Mouse (Mus musculus) cerebellum, adult 2 months (tissue): ENCODE data around the gene Lmbrd2.

Experiments
- CTCF ChIP-seq: fragments of 200-500 bp; IDR thresholded peaks from 2 replicates; pipeline ENCODE4 v1.5.1; 2011; ENCODE audit warnings: low read depth, mild to moderate bottlenecking, control low read depth, low read length, moderate library complexity, borderline replicate concordance; ENCODE audit not compliant: insufficient read depth
- POLR2A ChIP-seq: fragments of 200-500 bp; IDR thresholded peaks from 2 replicates; pipeline ENCODE4 v1.6.1; 2011; ENCODE audit warnings: low read length, control low read depth, borderline replicate concordance; ENCODE audit not compliant: insufficient read depth

DNA sequence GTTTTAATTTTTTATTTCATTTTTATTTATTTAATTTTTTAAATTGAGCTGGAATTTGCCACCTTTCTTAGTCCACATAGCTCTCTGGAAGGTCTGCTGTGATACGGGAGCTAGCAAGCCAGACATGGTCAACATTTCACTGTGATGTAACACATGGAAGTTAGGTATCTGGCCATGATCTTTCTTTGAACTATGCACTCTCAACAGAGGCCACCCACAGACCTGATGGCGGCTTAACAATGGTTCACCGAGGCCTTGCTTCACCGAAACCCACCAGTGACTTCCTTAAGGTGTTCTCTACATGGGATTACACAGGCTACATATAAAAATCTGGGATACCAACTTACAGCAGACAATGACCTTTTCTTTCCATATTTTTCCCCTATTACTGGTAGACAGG is 26.2 kb upstream of the Lmbrd2 start:
- TF ChIP-seq POLR2A, result no peak
- no peak for TF ChIP-seq CTCF
